Mouse (Mus musculus): Measurements from ENCODE around the gene Ltbp3. TPM values are rescaled to one million over a fixed set of nuclear protein-coding genes. Genes with fewer than 3 reads are reported as not detected.
A peak's percentile ranks its signal among the peaks of the same experiment; 100 is the strongest.

The Ltbp3 gene
- polyA plus RNA-seq, 1 experiment from 2014 or later, result 9.6 TPM

DNA sequence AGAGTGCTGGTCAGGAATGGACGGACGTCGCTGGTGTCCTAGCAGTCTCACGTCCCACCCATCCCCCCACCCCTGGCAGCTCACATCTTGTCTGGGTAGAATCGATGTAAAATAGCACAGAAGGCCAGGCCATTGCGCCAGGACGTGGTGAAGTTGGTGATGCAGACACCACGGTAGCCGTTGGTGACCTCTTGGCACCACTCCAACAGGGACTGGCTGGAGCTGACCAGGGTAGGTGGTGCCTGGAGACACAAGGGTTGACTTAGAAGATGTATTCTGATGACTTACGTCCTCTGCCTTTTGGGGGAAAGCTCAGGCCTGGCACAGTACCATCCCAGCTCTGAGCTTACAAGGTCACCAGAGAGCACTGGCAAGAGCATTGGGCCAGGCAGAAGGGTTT lies 23.7 kb upstream of the Ltbp3 start:
- H3K9ac ChIP-seq (ENCODE audit: low read depth, low read length), result peak overlapping the region; percentile 60; the same call in 1 of the 2 replicates
- 49% methylated on average over 10 of the region's 10 CpGs for WGBS
- peak overlapping the region; percentile 48 for H3K27ac ChIP-seq (ENCODE audit: low read length)
- peaks cover 23% of the 10 kb centered on the region for H3K4me1 ChIP-seq (ENCODE audit: control insufficient read depth, insufficient read depth, low read length)
- no peaks in the 10 kb centered on the region for H3K27me3 ChIP-seq (ENCODE audit: control insufficient read depth, insufficient read depth, low read depth, low read length)
- peaks cover 14% of the 10 kb centered on the region for H3K36me3 ChIP-seq (ENCODE audit: control insufficient read depth, insufficient read depth, low read length)
- peak overlapping the region; percentile 52 for H3K4me2 ChIP-seq (ENCODE audit: low read length)
- no peak for ATAC-seq
- H3K4me3 ChIP-seq (ENCODE audit: low read depth, low read length), result no peak overlapping the region
- H3K9me3 ChIP-seq (replicated peaks; ENCODE audit: control insufficient read depth, low read length, poor library complexity, severe bottlenecking), result no peaks in the 10 kb centered on the region

GRCm38 (mm10) chr19:5721233-5721632 lies 19.5 kb upstream of the Ltbp3 start:
- no peak for ATAC-seq
- H3K4me1 ChIP-seq (ENCODE audit: control insufficient read depth, insufficient read depth, low read length), result peaks cover 25% of the 10 kb centered on the region
- 92% methylated on average over 6 of the region's 6 CpGs for WGBS
- no peak overlapping the region for H3K4me2 ChIP-seq (ENCODE audit: low read length)
- H3K36me3 ChIP-seq (ENCODE audit: control insufficient read depth, insufficient read depth, low read length), result peaks cover 14% of the 10 kb centered on the region
- H3K9me3 ChIP-seq (replicated peaks; ENCODE audit: control insufficient read depth, low read length, poor library complexity, severe bottlenecking), result no peaks in the 10 kb centered on the region
- H3K27me3 ChIP-seq (ENCODE audit: control insufficient read depth, insufficient read depth, low read depth, low read length), result no peaks in the 10 kb centered on the region
- no peak overlapping the region for H3K4me3 ChIP-seq (ENCODE audit: low read depth, low read length)
- no peak overlapping the region for H3K9ac ChIP-seq (ENCODE audit: low read depth, low read length)
- H3K27ac ChIP-seq (ENCODE audit: low read length), result no peak overlapping the region

DNA sequence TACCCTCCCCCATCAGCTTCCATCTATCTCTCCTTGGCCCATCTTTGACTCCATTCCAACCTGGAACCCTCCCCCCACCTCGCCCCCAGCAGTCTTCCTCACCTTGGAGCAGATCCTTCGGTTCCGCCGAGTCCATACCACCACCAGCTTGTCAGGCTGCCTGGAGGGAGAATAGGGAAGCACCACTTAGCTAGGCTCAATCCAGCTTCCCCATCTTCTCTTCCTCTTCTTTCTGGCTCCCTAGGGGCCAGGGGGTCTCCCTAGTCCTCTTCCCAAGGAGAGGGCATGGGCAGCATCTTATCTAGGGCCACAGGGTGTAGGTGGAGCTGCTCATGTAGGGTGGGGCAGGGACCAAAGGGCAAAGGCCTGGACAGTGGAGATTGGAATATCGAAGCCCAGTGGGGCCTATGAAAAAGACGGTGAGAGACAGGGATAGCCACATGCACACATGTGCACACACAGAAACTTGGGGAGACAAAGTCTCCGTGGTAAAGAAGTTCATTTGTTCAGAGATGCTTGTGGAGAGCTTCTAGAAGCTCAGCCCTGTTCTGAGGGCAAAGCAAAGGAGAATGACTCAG lies 17.8 kb upstream of the Ltbp3 start:
- H3K9ac ChIP-seq (ENCODE audit: low read depth, low read length), result no peak overlapping the region
- H3K4me2 ChIP-seq (ENCODE audit: low read length), result no peak overlapping the region
- WGBS, result 92% methylated on average over 7 of the region's 7 CpGs
- no peaks in the 10 kb centered on the region for H3K27me3 ChIP-seq (ENCODE audit: control insufficient read depth, insufficient read depth, low read depth, low read length)
- no peak overlapping the region for H3K4me3 ChIP-seq (ENCODE audit: low read depth, low read length)
- no peaks in the 10 kb centered on the region for H3K9me3 ChIP-seq (replicated peaks; ENCODE audit: control insufficient read depth, low read length, poor library complexity, severe bottlenecking)
- peaks cover 14% of the 10 kb centered on the region for H3K36me3 ChIP-seq (ENCODE audit: control insufficient read depth, insufficient read depth, low read length)
- no peak for ATAC-seq
- no peak overlapping the region for H3K27ac ChIP-seq (ENCODE audit: low read length)
- H3K4me1 ChIP-seq (ENCODE audit: control insufficient read depth, insufficient read depth, low read length), result peaks cover 30% of the 10 kb centered on the region

DNA sequence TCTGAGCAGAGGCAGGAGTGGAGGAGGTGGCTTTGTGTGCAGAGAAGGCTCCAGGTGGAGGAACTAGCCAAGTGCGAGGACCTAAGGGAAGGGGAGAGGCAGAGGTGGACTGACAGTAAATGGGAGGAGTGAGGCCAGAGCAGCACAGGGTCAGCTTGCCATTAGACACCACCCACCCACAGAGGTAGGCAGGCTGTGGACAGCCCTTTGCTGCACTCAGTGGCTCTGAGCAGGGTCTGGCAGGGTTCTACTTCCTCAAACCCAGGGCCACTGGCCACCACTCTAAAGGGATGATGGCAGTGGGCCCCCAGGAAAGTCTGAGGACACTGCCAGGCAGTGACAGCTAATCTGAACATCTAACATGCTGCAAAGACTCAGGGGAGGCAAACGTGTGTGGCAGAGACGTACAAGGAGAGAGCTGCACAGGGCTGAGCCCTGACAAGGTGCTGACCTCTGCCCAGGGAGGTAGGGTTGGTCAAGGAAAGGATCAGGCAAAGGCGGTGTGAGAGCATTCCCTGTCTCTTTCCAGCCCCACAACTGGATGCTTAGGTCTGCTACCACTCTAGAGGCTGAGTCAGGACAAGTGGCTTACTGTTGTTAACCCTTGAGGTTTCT lies 16.7 kb upstream of the Ltbp3 start:
- H3K4me3 ChIP-seq (ENCODE audit: low read depth, low read length), result no peak overlapping the region
- H3K9ac ChIP-seq (ENCODE audit: low read depth, low read length), result no peak overlapping the region
- no peak overlapping the region for H3K4me2 ChIP-seq (ENCODE audit: low read length)
- no peak overlapping the region for H3K27ac ChIP-seq (ENCODE audit: low read length)
- H3K9me3 ChIP-seq (replicated peaks; ENCODE audit: control insufficient read depth, low read length, poor library complexity, severe bottlenecking), result no peaks in the 10 kb centered on the region
- whole genome bisulfite sequencing, result 70% methylated on average over 4 of the region's 4 CpGs
- ATAC-seq, result no peak
- no peaks in the 10 kb centered on the region for H3K27me3 ChIP-seq (ENCODE audit: control insufficient read depth, insufficient read depth, low read depth, low read length)
- peaks cover 38% of the 10 kb centered on the region for H3K4me1 ChIP-seq (ENCODE audit: control insufficient read depth, insufficient read depth, low read length)
- H3K36me3 ChIP-seq (ENCODE audit: control insufficient read depth, insufficient read depth, low read length), result peaks cover 14% of the 10 kb centered on the region

DNA sequence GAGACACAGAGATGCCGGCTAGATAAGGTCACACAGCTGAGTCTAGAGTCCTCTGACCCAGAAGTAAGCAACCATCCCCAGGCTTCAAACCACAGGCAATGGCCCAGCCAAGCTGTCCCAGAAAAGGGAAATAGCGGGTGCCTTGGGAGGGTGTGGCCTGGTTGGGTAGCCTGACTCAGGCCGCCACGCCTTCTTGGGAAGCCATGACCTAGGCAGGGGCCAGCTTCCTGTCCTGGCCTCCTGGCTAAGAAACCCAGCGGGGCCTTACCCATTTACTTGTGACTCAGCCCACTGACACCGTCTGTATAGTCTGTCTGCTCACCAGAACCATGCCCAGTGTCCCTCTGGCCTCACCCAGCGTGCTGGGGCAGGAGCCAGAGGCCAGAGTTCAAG lies 16.2 kb upstream of the Ltbp3 start:
- Histone ChIP-seq H3K9ac (ENCODE audit: low read depth, low read length) (no peak overlapping the region), H3K4me3 (ENCODE audit: low read depth, low read length) (no peak overlapping the region), H3K4me1 (ENCODE audit: control insufficient read depth, insufficient read depth, low read length) (peaks cover 38% of the 10 kb centered on the region), H3K27ac (ENCODE audit: low read length) (no peak overlapping the region), H3K36me3 (ENCODE audit: control insufficient read depth, insufficient read depth, low read length) (peaks cover 12% of the 10 kb centered on the region), H3K4me2 (ENCODE audit: low read length) (no peak overlapping the region), H3K9me3 (replicated peaks; ENCODE audit: control insufficient read depth, low read length, poor library complexity, severe bottlenecking) (no peaks in the 10 kb centered on the region), H3K27me3 (ENCODE audit: control insufficient read depth, insufficient read depth, low read depth, low read length) (no peaks in the 10 kb centered on the region)
- no peak for ATAC-seq
- 75% methylated on average over 7 of the region's 7 CpGs for WGBS

DNA sequence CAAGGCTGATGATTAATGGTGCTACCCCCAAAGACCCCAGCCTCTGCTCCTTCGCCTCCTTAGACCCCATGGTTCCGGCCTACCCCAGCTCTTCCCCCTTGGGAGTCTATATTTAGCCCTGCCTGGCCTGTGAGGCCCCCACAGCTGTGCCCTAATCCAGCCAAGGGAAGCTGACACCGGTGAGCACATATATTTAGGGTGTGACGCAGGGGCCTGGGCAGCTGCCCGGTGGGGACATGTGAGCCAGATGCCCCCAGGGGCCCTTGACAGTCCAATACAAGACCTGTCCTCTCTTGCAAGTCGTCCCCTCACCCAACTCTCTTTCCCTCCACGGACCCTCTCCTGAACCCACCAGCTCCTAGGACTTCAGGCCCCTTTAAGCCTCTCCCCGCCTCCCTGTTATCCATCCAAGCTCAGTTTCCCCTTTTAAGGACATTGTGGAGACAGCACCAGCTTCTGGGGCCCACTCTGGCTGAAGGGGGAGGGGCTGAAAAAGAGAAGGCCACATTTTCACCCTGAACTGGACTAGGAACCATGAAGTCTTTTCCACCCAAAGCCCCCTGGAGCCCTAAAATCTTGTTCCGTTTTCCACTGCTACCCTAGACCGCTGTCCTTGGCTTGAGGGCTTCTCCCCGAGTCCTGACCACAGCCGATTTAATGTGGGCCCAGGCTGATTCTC lies 15.5 kb upstream of the Ltbp3 start:
- no peak overlapping the region for H3K9ac ChIP-seq (ENCODE audit: low read depth, low read length)
- no peak overlapping the region for H3K27ac ChIP-seq (ENCODE audit: low read length)
- no peaks in the 10 kb centered on the region for H3K27me3 ChIP-seq (ENCODE audit: control insufficient read depth, insufficient read depth, low read depth, low read length)
- peaks cover 9% of the 10 kb centered on the region for H3K36me3 ChIP-seq (ENCODE audit: control insufficient read depth, insufficient read depth, low read length)
- no peak for ATAC-seq
- peaks cover 44% of the 10 kb centered on the region for H3K4me1 ChIP-seq (ENCODE audit: control insufficient read depth, insufficient read depth, low read length)
- 80% methylated on average over 12 of the region's 12 CpGs for WGBS
- no peak overlapping the region; the same call in 1 of the 2 replicates for H3K4me3 ChIP-seq (ENCODE audit: low read depth, low read length)
- no peaks in the 10 kb centered on the region for H3K9me3 ChIP-seq (replicated peaks; ENCODE audit: control insufficient read depth, low read length, poor library complexity, severe bottlenecking)
- H3K4me2 ChIP-seq (ENCODE audit: low read length), result peak overlapping the region; percentile 67

- Histone ChIP-seq H3K27me3 (ENCODE audit: control insufficient read depth, insufficient read depth, low read depth, low read length) (no peaks in the 10 kb centered on the region), H3K9me3 (replicated peaks; ENCODE audit: control insufficient read depth, low read length, poor library complexity, severe bottlenecking) (no peaks in the 10 kb centered on the region), H3K27ac (ENCODE audit: low read length) (no peak within 1 kb of the TSS; the same call in 1 of the 2 replicates), H3K4me1 (ENCODE audit: control insufficient read depth, insufficient read depth, low read length) (peaks cover 51% of the 10 kb centered on the region), H3K36me3 (ENCODE audit: control insufficient read depth, insufficient read depth, low read length) (peaks cover 6% of the 10 kb centered on the region), H3K4me2 (ENCODE audit: low read length) (peak within 1 kb of the TSS; percentile 100), H3K9ac (ENCODE audit: low read depth, low read length) (peak within 1 kb of the TSS; percentile 98), H3K4me3 (ENCODE audit: low read depth, low read length) (peak within 1 kb of the TSS; percentile 34)
- no peak for ATAC-seq
- WGBS, result 15% methylated on average over 41 of the region's 49 CpGs
Measured at GRCm38 (mm10) chr19:5725767-5726515, 14.8 kb upstream of the Ltbp3 start, which contains the start of gene Ehbp1l1. Gene Ehbp1l1 (minus strand): TSS chr19:5726317.

DNA sequence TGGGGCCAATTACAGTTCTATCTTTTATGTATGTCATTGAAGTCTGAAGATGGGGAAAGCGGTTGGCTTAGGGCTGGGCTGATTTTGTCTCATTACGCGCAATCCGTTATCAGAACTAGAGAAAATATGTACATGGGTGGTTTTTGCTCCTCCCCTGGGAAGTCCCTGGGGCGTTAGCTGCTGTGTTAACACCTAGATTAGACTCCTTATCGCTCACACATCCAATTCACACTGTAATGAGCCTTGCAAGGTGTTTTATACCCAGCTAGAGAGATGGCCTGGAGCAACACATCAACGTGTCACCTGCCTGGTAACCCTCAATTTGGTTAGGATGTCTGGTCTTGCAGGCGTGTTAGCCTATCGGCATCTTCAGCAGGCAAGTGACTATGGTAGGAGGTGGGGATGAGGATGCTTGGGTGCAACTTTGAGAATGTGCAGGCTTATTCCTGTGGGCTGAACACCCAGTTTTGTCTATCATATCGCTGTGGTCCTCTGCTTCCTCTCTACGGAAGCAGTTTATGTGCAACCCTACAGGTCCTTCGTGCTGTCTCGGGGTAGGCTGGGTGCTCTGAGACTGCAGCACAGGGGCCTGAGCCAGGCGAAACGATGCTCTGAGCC lies 13.6 kb upstream of the Ltbp3 start:
- Histone ChIP-seq H3K4me2 (ENCODE audit: low read length) (peak overlapping the region; percentile 100), H3K27ac (ENCODE audit: low read length) (peak overlapping the region; percentile 53; the same call in 1 of the 2 replicates), H3K4me3 (ENCODE audit: low read depth, low read length) (peak overlapping the region; percentile 92), H3K9me3 (replicated peaks; ENCODE audit: control insufficient read depth, low read length, poor library complexity, severe bottlenecking) (no peaks in the 10 kb centered on the region), H3K4me1 (ENCODE audit: control insufficient read depth, insufficient read depth, low read length) (peaks cover 55% of the 10 kb centered on the region), H3K9ac (ENCODE audit: low read depth, low read length) (peak overlapping the region; percentile 98), H3K27me3 (ENCODE audit: control insufficient read depth, insufficient read depth, low read depth, low read length) (no peaks in the 10 kb centered on the region), H3K36me3 (ENCODE audit: control insufficient read depth, insufficient read depth, low read length) (no peaks in the 10 kb centered on the region; the same call in 1 of the 2 replicates)
- ATAC-seq, result no peak
- 78% methylated on average over 15 of the region's 15 CpGs for WGBS

Measured in midbrain, embryonic 16.5 days (tissue).